ENCODE assay signal across 8 mouse cellular contexts in genomic region chr16:23269984-23270912, GRCm38 (mm10). TPM values are rescaled to one million over a fixed set of nuclear protein-coding genes. Genes with fewer than 3 reads are reported as not detected.
A peak's percentile ranks its signal among the peaks of the same experiment; 100 is the strongest.
DNase-seq lines count a peak whose midpoint lies in the region; ATAC-seq and TF ChIP-seq lines count a peak whose summit lies in the region.

No protein-coding gene starts in this region.

- no peak overlapping the region for H3K4me3 ChIP-seq in spleen, adult 2 months (ENCODE audit: extremely low read depth, insufficient read depth, insufficient read length)
- H3K4me3 ChIP-seq in hindbrain, embryonic 13.5 days, result no peak overlapping the region
- no peak overlapping the region for H3K4me3 ChIP-seq in midbrain, embryonic 13.5 days (replicated peaks)

- peak; percentile 62 for DNase-seq in adrenal gland, postnatal 10 days
- no peak for DNase-seq in adrenal gland, postnatal 4 days (ENCODE audit: low spot score in 2 of 2)
- no peak for DNase-seq in spleen, adult 2 months (ENCODE audit: low read depth in 1 of 2, low spot score in 2 of 2)
- no peak for DNase-seq in spleen, postnatal 4 days (ENCODE audit: low spot score in 2 of 2)
- DNase-seq in spleen, postnatal 10 days (ENCODE audit: low spot score in 2 of 2), result no peak
- DNase-seq in cerebellum, postnatal 25 days, result no peak

- H3K4me1 ChIP-seq in spleen, adult 2 months (ENCODE audit: control insufficient read depth, insufficient read depth, insufficient read length), result peaks cover 71% of the 10 kb centered on the region
- peaks cover 54% of the 10 kb centered on the region for H3K4me1 ChIP-seq in hindbrain, embryonic 13.5 days (replicated peaks)
- H3K4me1 ChIP-seq in midbrain, embryonic 13.5 days (replicated peaks), result peaks cover 54% of the 10 kb centered on the region

- H3K27me3 ChIP-seq in spleen, adult 2 months (ENCODE audit: control insufficient read depth, insufficient read depth, low read length), result no peaks in the 10 kb centered on the region
- no peaks in the 10 kb centered on the region for H3K27me3 ChIP-seq in hindbrain, embryonic 13.5 days
- no peaks in the 10 kb centered on the region for H3K27me3 ChIP-seq in midbrain, embryonic 13.5 days

- no peak overlapping the region for H3K4me2 ChIP-seq in hindbrain, embryonic 13.5 days
- peak overlapping the region; percentile 13; the same call in 1 of the 2 replicates for H3K4me2 ChIP-seq in midbrain, embryonic 13.5 days (replicated peaks)

- no peak for TF ChIP-seq CTCF in spleen, adult 2 months (IDR thresholded peaks at IDR 0.05; ENCODE audit: extremely low read depth, insufficient read depth, insufficient read length, insufficient replicate concordance)

- 49% methylated on average over 10 of the region's 10 CpGs for WGBS in spleen, adult 2 months
- WGBS in hindbrain, embryonic 13.5 days, result 24% methylated on average over 10 of the region's 10 CpGs
- 18% methylated on average over 10 of the region's 10 CpGs for WGBS in midbrain, embryonic 13.5 days

- peak; percentile 65 for ATAC-seq in hindbrain, embryonic 13.5 days (ENCODE audit: low FRiP score)
- ATAC-seq in midbrain, embryonic 13.5 days, result peak; percentile 72

- peak overlapping the region; percentile 54 for H3K27ac ChIP-seq in spleen, adult 2 months (ENCODE audit: insufficient read depth, low read length)
- H3K27ac ChIP-seq in hindbrain, embryonic 13.5 days, result peak overlapping the region; percentile 81
- H3K27ac ChIP-seq in midbrain, embryonic 13.5 days, result peak overlapping the region; percentile 72

- no peak overlapping the region for H3K9ac ChIP-seq in hindbrain, embryonic 13.5 days
- H3K9ac ChIP-seq in midbrain, embryonic 13.5 days (replicated peaks), result no peak overlapping the region; the same call in 1 of the 2 replicates

- TF ChIP-seq POLR2A in spleen, adult 2 months (IDR thresholded peaks at IDR 0.05; ENCODE audit: low read depth, low read length), result no peak

- H3K9me3 ChIP-seq in hindbrain, embryonic 13.5 days, result no peaks in the 10 kb centered on the region
- no peaks in the 10 kb centered on the region for H3K9me3 ChIP-seq in midbrain, embryonic 13.5 days

- H3K36me3 ChIP-seq in spleen, adult 2 months (ENCODE audit: control insufficient read depth, insufficient read depth, low read length), result peaks cover 7% of the 10 kb centered on the region
- peaks cover 10% of the 10 kb centered on the region; the same call in 1 of the 2 replicates for H3K36me3 ChIP-seq in hindbrain, embryonic 13.5 days
- no peaks in the 10 kb centered on the region for H3K36me3 ChIP-seq in midbrain, embryonic 13.5 days

RNA-seq across cellular contexts. Expression of gene St6gal1, which starts 45.7 kb away (rescaled TPM):
- 10 to 100 TPM; 41.4 to 48.5 TPM for total RNA-seq in adrenal gland, postnatal 10 days (2021)
- 10 to 100 TPM; 46.6 to 56.3 TPM for total RNA-seq in adrenal gland, postnatal 4 days (2021)
- polyA plus RNA-seq in spleen, adult 2 months (2012; rRNA removed), result 30.5 and 33.1 TPM in 2 replicates
- 38.9 and 41.6 TPM in 2 replicates for polyA plus RNA-seq in hindbrain, embryonic 13.5 days (2015; fragmentation: Nextera tagmentation; extraction: Ambion mirVana)
- polyA plus RNA-seq in midbrain, embryonic 13.5 days (2015; fragmentation: Nextera tagmentation; extraction: Ambion mirVana), result 43.1 and 44.5 TPM in 2 replicates
